Mouse (Mus musculus): ENCODE measurements around the gene Nfix. TPM values are rescaled to one million over a fixed set of nuclear protein-coding genes. Genes with fewer than 3 reads are reported as not detected.
A peak's percentile ranks its signal among the peaks of the same experiment; 100 is the strongest.

Gene Nfix
- total and polyA plus RNA-seq, 3 experiments: 68.7 to 297 (median 274) TPM

- intact Hi-C loops (cut with DNase I): no loop called here
- no peaks in the 10 kb centered on the region for H3K79me2 ChIP-seq (replicated peaks; ENCODE audit: control insufficient read depth, insufficient read depth, low read length)
- 48% methylated on average over 11 of the region's 11 CpGs for WGBS
- H3K36me3 ChIP-seq (ENCODE audit: control insufficient read depth, insufficient read depth, low read length): peaks cover 10% of the 10 kb centered on the region
- no peaks in the 10 kb centered on the region for H3K27me3 ChIP-seq (ENCODE audit: control insufficient read depth, insufficient read depth, low read length)
- H3K4me1 ChIP-seq (ENCODE audit: control insufficient read depth, insufficient read depth, low read length): peaks cover 51% of the 10 kb centered on the region
- no peak overlapping the region; the same call in 1 of the 2 replicates for H3K4me3 ChIP-seq
- peak overlapping the region; percentile 85 for H3K27ac ChIP-seq
- H3K9ac ChIP-seq (ENCODE audit: low read depth, low read length): peak overlapping the region; percentile 15
- DNase-seq: no peak
- TF ChIP-seq EP300 (IDR thresholded peaks at IDR 0.05; ENCODE audit: insufficient read depth, low read depth, low read length): no peak
- TF ChIP-seq CTCF (IDR thresholded peaks at IDR 0.05): no peak
- no peak for TF ChIP-seq POLR2A (IDR thresholded peaks at IDR 0.05; ENCODE audit: insufficient read depth, low read depth, low read length)
Measured at GRCm38 (mm10) chr8:84731371-84732177, 68.6 kb downstream of the Nfix start.

- H3K79me2 ChIP-seq (replicated peaks; ENCODE audit: control insufficient read depth, insufficient read depth, low read length): no peaks in the 10 kb centered on the region
- peak overlapping the region; percentile 85 for H3K27ac ChIP-seq
- peaks cover 11% of the 10 kb centered on the region for H3K36me3 ChIP-seq (ENCODE audit: control insufficient read depth, insufficient read depth, low read length)
- no peaks in the 10 kb centered on the region for H3K27me3 ChIP-seq (ENCODE audit: control insufficient read depth, insufficient read depth, low read length)
- peak overlapping the region; percentile 15 for H3K9ac ChIP-seq (ENCODE audit: low read depth, low read length)
- TF ChIP-seq POLR2A (IDR thresholded peaks at IDR 0.05; ENCODE audit: insufficient read depth, low read depth, low read length): no peak
- TF ChIP-seq EP300 (IDR thresholded peaks at IDR 0.05; ENCODE audit: insufficient read depth, low read depth, low read length): peak; percentile 19; the same call in 1 of the 2 replicates
- 37% methylated on average over 9 of the region's 9 CpGs for WGBS
- intact Hi-C loops (cut with DNase I): no loop called here
- H3K4me1 ChIP-seq (ENCODE audit: control insufficient read depth, insufficient read depth, low read length): peaks cover 54% of the 10 kb centered on the region
- H3K4me3 ChIP-seq: no peak overlapping the region; the same call in 1 of the 2 replicates
- DNase-seq: peak; percentile 78 to 81
Measured at GRCm38 (mm10) chr8:84730541-84731370, 69.4 kb downstream of the Nfix start.

GRCm38 (mm10) chr8:84729921-84730362, 70.2 kb downstream of the Nfix start:
- 45% methylated on average over 16 of the region's 16 CpGs for WGBS

DNA sequence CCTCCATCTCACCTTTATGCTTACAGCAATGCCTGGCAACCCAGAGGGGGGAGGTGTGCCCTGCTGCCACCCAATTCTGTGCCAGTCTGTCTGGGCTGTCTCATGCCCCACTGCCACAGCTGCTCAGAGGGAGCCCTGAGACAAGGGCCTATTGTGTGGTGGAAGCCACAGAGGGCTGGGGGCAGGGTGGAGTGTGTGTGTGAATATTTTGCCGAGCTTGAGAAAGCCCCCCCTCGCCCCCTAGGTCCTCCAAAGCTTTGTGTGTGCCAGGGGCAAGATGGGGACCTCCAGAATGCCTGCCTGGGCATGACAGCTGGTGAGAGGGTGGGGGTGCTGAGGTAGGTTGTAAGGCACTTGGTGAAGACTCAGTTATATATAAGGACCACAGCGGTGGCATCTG, 71.7 kb downstream of the Nfix start:
- peaks cover 59% of the 10 kb centered on the region for H3K4me1 ChIP-seq (ENCODE audit: control insufficient read depth, insufficient read depth, low read length)
- H3K79me2 ChIP-seq (replicated peaks; ENCODE audit: control insufficient read depth, insufficient read depth, low read length): no peaks in the 10 kb centered on the region
- no peak overlapping the region for H3K9ac ChIP-seq (ENCODE audit: low read depth, low read length)
- 81% methylated on average over 3 of the region's 3 CpGs for WGBS
- H3K27ac ChIP-seq: peak overlapping the region; percentile 85
- intact Hi-C loops (cut with DNase I): no loop called here
- TF ChIP-seq EP300 (IDR thresholded peaks at IDR 0.05; ENCODE audit: insufficient read depth, low read depth, low read length) (no peak), CTCF (IDR thresholded peaks at IDR 0.05) (no peak), POLR2A (IDR thresholded peaks at IDR 0.05; ENCODE audit: insufficient read depth, low read depth, low read length) (no peak)
- H3K4me3 ChIP-seq: no peak overlapping the region
- no peak for DNase-seq
- H3K36me3 ChIP-seq (ENCODE audit: control insufficient read depth, insufficient read depth, low read length): peaks cover 20% of the 10 kb centered on the region
- H3K27me3 ChIP-seq (ENCODE audit: control insufficient read depth, insufficient read depth, low read length): no peaks in the 10 kb centered on the region

More at GRCm38 (mm10) chr8:84729921-84730362, 70.2 kb downstream of the Nfix start:
- intact Hi-C loops (cut with DNase I): no loop called here
- no peak overlapping the region for H3K9ac ChIP-seq (ENCODE audit: low read depth, low read length)
- no peak overlapping the region for H3K4me3 ChIP-seq
- H3K27me3 ChIP-seq (ENCODE audit: control insufficient read depth, insufficient read depth, low read length): no peaks in the 10 kb centered on the region
- TF ChIP-seq CTCF (IDR thresholded peaks at IDR 0.05) (no peak), POLR2A (IDR thresholded peaks at IDR 0.05; ENCODE audit: insufficient read depth, low read depth, low read length) (0 out of 2 replicates have a peak, but pooled peaks have one; percentile 27), EP300 (IDR thresholded peaks at IDR 0.05; ENCODE audit: insufficient read depth, low read depth, low read length) (peak; percentile 74; the same call in 1 of the 2 replicates)
- H3K36me3 ChIP-seq (ENCODE audit: control insufficient read depth, insufficient read depth, low read length): peaks cover 18% of the 10 kb centered on the region
- peak; percentile 73 to 76 for DNase-seq
- H3K4me1 ChIP-seq (ENCODE audit: control insufficient read depth, insufficient read depth, low read length): peaks cover 59% of the 10 kb centered on the region
- no peaks in the 10 kb centered on the region for H3K79me2 ChIP-seq (replicated peaks; ENCODE audit: control insufficient read depth, insufficient read depth, low read length)
- H3K27ac ChIP-seq: peak overlapping the region; percentile 85

GRCm38 (mm10) chr8:84725941-84726259, 74.2 kb downstream of the Nfix start:
- no peak overlapping the region for H3K9ac ChIP-seq (ENCODE audit: low read depth, low read length)
- 8% methylated on average over 3 of the region's 3 CpGs for WGBS
- no peaks in the 10 kb centered on the region for H3K79me2 ChIP-seq (replicated peaks; ENCODE audit: control insufficient read depth, insufficient read depth, low read length)
- intact Hi-C loops (cut with DNase I): loop anchor here (2.0 kb wide), 1 partner anchor 17 kb away; no protein-coding TSS in a partner anchor
- peaks cover 16% of the 10 kb centered on the region for H3K36me3 ChIP-seq (ENCODE audit: control insufficient read depth, insufficient read depth, low read length)
- no peak overlapping the region for H3K4me3 ChIP-seq
- H3K27ac ChIP-seq: peak overlapping the region; percentile 87
- DNase-seq: peak in 1 of 2 experiments; percentile 73
- TF ChIP-seq CTCF (IDR thresholded peaks at IDR 0.05): peak; percentile 77
- TF ChIP-seq EP300 (IDR thresholded peaks at IDR 0.05; ENCODE audit: insufficient read depth, low read depth, low read length): no peak
- peaks cover 46% of the 10 kb centered on the region for H3K4me1 ChIP-seq (ENCODE audit: control insufficient read depth, insufficient read depth, low read length)
- no peaks in the 10 kb centered on the region for H3K27me3 ChIP-seq (ENCODE audit: control insufficient read depth, insufficient read depth, low read length)

Measured in heart, adult 2 months (tissue).